Mouse (Mus musculus) spleen, postnatal 36 days (tissue): ENCODE results near the gene Efhd2.

Experiments used
- DNase-seq, 2 experiments: peaks; one replicate each; pipeline ENCODE4 v3.0.0; 2022; ENCODE audit warnings: low spot score in 2 of 2, mixed read lengths in 1 of 2

Gene Efhd2

GRCm38 (mm10) chr4:141874601-141875460, at the start of gene Efhd2:
Efhd2 (minus strand) TSS chr4:141874920.
- peak; percentile 73 to 78 for DNase-seq

DNA sequence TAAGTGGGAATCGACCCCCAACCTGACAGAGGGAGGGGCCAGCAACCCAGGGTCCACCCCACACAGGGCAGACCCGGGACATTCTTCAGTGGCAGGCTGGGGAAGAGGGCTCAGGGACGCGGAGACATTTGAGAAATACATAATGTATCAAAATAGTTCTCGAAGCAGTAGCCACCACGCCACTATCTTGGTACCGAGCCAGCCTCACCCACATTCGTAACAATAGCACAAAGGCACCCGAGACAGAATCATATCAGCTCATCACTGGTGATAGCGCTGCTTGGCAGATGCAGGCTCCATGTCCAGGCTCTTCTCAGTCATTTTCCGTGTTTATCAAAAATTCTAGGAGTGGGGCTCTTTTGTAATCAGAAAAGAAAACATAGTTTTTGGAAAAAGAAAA, 49.2 kb upstream of the Efhd2 start:
- no peak for DNase-seq

- DNase-seq, result no peak
These were observed 45.7 kb upstream of the Efhd2 start for GRCm38 (mm10) chr4:141920391-141920790.

DNA sequence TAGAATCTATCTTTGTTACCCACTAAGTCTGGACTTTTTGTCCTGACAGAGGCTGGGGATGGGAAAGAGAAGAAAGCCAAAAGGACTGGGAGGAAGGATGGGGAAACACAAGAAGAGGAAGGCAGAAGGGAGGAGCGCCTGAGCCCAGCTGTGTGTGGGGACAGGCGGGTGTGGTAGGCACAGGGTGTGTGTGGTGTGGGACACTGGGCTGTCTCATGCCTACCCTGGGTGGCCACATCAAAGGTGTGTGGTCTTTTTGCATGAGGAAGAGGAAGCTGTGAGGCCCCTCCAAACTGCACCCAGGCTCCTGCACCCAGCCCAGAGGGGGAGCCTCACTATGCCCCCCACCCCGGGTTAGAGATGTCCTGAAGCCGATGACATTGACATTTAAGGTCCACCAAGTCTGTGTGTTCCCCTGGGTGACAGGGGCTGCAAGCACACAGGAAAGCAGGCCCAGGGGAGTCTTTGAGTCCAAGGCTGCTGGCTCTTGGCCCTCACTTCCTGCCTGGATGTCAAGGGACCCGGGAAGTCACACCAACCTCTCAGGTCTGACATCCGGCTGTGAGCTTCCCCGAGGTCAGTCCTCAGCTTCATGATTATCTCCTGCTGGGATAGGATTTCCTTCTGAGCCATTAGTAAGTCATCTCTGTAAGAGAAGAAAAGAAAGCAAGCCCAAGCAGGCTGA, 43.2 kb upstream of the Efhd2 start:
- no peak for DNase-seq

DNA sequence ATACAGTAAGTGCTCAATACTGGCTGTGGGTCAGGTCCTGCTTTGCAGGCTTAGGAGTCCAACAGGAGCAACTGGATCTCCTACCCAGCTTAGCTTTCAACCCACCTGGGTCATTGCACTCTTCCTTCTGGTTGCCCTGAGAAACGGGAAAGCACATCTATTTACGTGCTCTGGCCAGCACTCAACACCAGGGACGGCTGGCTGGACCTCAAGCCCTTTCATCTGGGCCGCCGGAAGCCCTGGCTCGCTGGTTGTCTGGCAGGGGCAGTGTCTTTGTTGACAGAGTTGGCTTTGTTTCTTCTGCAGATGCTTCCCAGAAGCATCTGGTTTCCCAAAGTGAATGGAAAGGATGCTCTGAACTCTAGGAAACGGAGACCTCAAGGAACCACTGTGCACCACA, 39.3 kb upstream of the Efhd2 start:
- no peak for DNase-seq

- peak in 1 of 2 experiments; percentile 17 for DNase-seq
These were observed 38.7 kb upstream of the Efhd2 start for GRCm38 (mm10) chr4:141913201-141913993.

DNA sequence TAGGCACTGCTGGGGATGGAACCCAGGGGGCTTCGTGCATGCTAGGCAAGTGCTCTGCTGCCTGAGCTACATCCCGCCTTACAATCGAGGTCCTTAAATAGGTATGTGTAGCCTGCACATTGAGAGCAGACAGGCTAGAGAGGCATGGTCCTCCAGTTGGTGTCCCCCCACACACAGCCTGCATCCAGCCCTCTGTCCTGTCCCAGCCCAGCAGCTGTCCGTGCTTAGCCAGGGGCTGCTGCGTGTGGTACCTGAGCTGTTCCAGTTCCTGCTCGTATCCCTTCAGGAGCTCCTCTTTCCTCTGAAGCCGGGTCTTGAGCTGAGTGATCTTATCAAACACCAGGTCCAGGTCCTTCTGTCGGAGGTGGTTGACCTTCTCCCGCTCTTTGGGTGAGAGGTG, 30.0 kb upstream of the Efhd2 start:
- DNase-seq, result no peak

GRCm38 (mm10) chr4:141902479-141902858, 27.7 kb upstream of the Efhd2 start:
- DNase-seq, result no peak

DNA sequence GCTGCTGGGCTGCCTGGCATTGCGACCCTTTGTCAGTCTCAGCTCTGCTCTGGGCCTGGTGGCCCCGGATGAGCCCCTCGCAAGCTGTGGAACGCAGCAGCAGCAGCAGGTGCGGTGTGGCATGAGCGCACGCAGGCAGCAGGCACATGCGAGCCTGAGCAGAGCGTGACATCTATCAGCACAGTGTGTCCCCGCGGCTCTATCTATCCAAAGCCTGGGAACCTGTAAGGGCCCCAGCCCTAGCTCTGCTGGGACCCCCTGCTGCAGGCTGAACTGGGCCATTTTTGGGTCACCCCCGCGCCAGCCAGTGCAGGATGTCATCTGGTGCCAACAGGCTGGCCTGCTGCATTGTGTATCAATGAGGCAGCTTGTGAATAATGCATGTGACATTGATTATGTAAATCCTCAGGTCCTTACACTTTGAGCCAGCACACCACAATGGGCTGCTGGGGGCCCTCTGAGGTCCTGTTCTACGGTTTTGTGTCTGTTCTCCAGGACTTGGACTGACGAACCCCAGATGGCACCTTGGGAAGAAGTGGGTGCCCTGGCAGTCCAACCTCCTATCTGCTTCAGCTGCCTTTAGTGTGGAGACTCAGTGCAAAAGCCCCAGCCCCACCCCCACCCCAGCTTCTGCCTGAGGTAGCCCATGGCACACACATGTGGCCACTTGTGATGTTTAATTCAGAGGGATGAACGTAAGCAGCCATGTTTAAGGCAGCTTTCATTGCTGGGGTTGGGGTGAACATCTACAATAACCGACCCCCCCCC, 27.2 kb upstream of the Efhd2 start:
- DNase-seq, result no peak

- DNase-seq, result no peak
These were observed 25.7 kb upstream of the Efhd2 start for GRCm38 (mm10) chr4:141900421-141900820.

DNA sequence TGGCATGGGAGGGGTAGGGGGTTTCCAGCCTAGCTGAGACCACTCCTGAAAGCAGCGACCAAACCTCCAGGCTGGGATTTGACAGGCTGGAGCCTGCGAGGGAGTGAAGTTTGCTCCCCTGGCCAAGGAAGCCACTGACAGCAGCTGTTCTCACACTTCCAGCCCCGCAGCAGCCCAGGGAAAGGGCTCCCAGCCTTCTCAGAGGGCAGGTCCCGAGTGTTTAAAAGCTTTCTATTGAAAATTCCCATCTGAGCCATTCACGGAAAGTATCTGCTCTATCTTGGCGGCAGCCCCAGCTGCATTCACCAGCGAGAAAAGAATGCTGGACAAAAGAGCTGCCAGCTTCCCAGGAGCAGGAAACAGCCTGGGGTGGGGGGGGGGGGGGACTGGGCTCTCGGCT, 25.2 kb upstream of the Efhd2 start:
- no peak for DNase-seq

DNA sequence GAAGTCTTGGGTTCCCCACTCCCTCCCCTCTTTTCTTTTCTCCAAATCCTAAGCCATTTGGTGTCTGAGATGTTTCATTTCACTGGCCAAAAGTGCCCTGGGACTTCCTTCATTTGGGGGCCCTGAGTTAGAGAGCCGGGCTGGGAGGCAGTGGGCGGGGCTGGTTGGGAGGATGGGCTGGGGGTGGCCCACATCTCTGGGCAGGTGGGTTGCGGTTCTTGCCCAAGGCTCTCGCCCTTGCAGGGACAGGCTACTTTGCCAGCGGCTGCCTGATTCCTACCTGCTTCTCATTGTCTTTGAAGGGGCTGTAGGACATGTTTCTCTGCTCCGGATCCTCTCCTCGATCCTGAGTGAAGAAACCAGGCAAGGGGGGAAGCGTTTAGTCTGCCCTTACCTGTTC, 24.2 kb upstream of the Efhd2 start:
- DNase-seq, result no peak

GRCm38 (mm10) chr4:141897838-141898237, 23.1 kb upstream of the Efhd2 start:
- no peak for DNase-seq

- DNase-seq, result no peak
These were observed 22.5 kb upstream of the Efhd2 start for GRCm38 (mm10) chr4:141897225-141897624.

DNA sequence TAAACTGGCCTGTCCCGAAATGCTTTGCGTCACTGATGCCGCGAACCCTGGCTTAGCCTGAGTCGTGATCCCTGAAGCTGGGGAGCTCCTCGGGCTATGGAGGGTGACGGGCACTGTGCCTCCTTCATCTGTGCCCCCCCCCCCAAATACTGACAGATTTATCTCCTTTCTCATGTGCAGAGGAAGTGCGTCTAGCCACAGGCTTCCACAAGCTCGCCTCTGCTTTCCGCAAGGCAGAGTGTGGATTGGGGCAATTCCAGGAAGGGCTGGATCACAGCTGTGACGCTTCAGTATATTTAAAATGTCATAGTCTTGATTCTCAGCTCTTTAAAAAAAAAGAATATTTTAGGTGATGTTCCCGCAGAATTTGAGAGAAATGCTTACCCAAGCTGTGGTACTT, 21.1 kb upstream of the Efhd2 start:
- DNase-seq, result no peak

GRCm38 (mm10) chr4:141893157-141893784, 18.6 kb upstream of the Efhd2 start:
- DNase-seq, result no peak

GRCm38 (mm10) chr4:141886385-141886968, 11.8 kb upstream of the Efhd2 start:
- no peak for DNase-seq

- DNase-seq, result no peak
These were observed 10.7 kb upstream of the Efhd2 start for GRCm38 (mm10) chr4:141885451-141885850.

- no peak for DNase-seq
These were observed 8.1 kb upstream of the Efhd2 start for GRCm38 (mm10) chr4:141882858-141883257.

DNA sequence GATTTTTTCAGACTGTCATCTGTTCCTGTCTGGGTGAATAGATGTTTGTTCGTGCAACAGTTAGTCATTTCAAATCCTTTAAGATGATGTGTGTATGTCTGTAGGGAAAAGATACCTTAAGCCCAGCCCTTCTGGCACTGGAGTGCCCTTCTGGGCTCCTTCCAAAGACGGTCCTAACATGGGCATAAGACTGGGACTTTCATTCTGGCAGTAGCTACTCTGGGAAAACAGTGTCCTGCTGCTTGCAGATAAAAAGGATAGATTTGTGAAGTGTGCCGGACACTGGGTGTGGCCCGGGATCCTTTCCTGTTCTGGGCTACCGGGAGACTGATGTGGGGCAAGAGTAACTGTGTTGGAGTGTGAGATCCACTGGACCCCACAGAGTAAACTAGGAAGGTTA, 7.2 kb upstream of the Efhd2 start:
- DNase-seq, result no peak
